Mouse (Mus musculus): ENCODE measurements at regions not wholly inside any gene's neighbourhood (a gene's known extent, or its start where the extent isn't known, plus 50 kb on each side); places are given as distances from the start of the nearest gene placed in this dataset.
"Not testable (repeated sequence)": the region's sequence is repeated elsewhere in the genome, so short reads cannot be mapped to it uniquely, and the experiment has no call there.

DNA sequence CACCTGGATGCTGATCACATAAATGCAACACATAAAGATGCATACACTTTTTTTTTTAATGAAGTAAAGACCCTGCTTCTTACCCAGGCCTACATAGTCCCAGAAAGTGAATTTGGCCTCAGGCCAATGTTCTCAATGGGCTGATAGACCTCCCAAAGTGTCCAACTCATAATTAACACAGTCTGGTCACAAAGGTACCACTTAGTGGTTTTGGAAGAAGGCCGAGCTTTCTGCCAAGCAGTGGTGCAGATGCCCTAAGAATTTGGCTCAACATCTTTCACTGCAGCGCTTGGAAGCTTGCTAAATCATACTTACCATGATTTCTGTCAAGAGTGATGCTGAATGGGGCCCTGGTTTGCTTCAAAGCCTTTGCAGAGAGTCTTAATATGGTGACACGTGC is 706.4 kb upstream of the Rag2 start:
- no peak for ATAC-seq (ENCODE audit: low TSS enrichment)

DNA sequence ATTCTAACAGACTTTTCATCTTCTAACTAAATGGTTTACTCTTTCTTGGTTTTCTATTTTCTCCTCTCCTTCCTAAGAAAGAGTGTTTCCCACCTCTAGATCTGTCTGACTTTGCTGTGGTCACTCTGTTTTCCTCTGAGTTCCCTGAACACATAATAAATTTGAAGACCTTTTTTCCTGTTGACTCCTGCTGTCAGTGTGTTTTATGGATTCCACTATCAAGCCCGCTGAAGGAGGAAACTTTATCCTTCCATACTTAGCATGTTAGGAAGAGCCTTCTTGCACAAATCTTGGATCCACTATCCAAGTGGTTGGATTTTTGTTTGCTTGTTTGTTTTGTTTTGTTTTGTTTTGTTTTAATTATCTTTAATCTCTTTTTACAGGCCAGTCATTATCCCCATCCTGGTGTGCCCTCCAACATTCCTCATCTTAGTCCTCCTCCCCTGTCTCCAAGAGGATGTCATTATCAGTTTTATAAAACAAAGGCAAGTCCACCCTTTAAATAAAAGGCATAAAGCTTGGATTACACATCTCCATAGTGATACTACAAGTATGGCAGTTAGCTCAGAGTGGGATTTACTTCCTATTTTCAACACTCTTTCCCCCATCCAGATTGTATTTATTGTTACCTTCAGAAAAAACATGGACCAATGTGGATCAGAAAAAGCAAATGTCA is 704.8 kb upstream of the Rag2 start:
- ATAC-seq (ENCODE audit: low TSS enrichment), result no peak

DNA sequence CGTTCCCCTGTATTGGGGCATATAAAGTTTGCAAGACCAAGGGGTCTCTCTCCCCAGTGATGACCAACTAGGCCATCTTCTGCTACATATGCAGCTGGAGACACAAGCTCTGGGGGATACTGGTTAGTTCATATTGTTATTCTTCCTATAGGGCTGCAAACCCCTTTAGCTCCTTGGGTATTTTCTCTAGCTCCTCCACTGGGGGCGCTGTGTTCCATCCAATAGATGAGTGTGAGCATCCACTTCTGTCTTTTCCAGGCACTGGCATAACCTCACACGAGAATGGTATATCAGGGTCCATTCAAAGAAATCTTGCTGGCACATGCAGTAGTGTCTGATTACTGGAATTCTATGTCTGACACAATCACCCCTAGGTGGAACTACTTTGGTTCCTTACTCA is 675.9 kb upstream of the Rag2 start:
- not testable (repeated sequence) for ATAC-seq (ENCODE audit: low TSS enrichment)

DNA sequence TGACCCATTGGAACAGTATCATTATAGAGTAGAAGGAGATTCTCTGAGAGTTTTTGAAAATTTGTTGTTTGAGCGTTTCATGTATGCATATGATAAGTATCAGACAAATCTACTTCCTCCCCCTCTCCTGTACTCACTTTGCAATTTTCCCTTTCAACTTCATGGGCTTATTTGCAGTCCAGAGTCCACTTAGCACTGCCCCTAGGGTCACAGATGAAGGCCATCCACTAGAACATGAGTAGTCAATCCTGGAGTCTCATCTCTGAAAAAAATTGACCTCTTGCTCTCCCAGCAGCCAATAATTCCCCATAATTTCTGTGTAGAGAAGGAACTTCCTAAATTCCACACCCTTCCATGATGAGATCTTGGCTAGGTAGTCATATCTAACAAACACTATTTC is 665.1 kb upstream of the Rag2 start:
- no peak for ATAC-seq (ENCODE audit: low TSS enrichment)

DNA sequence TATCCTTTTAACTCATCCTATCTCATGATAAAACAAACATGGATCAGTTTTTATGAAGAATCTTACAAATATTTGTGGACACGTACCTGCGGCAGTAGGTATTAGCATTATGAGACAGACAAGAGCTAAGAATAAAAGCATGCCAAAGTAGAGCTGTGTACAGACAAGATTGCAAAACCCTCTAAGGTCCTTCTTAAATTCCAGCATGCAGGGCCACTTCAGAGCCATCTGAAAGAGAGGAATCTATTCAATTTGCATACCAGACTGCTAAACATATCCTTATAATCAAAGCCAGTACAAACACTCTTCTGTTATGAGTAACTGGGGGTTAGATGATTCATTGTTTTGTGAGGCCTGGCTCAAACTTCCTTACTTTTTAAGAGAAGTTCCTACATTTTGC is 659.9 kb upstream of the Rag2 start:
- ATAC-seq (ENCODE audit: low TSS enrichment), result no peak

DNA sequence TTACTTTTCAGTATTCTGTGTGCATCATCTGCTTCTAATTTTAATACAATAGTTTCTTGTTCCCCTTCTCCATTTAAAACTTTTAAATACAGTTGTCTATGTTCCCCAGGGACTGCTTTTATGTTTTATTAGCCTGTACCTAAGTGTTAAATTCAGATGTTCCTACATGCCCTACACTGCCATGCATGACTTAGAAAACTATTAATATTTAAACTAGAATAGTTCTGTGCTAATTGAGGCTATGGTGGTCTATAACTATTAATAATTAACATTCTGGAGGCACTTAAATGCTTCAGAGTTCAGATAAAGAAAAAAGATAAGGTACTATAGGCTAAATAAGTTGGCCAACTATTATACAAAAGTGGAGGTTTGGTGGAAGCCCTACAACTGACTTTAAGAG is 647.3 kb upstream of the Rag2 start:
- no peak for ATAC-seq (ENCODE audit: low TSS enrichment)

DNA sequence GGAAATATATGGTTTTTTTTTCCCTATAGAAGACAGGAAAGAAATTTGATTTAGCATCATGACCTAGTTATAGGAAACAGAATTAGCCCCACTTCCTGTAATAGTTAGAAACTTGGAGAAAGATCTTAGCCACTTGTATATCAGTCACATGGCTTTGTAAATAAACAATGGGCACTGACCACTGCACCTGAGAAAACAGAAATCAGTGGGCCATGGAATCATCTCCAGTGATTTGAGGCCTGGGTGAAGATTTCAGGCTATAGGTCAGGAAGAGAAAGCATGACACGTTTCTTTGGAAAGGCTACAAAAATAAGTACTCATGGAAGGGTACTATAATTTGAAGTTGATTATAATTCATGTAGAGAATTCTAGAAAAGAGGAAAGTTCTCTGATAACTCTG is 642.2 kb upstream of the Rag2 start:
- no peak for ATAC-seq (ENCODE audit: low TSS enrichment)

DNA sequence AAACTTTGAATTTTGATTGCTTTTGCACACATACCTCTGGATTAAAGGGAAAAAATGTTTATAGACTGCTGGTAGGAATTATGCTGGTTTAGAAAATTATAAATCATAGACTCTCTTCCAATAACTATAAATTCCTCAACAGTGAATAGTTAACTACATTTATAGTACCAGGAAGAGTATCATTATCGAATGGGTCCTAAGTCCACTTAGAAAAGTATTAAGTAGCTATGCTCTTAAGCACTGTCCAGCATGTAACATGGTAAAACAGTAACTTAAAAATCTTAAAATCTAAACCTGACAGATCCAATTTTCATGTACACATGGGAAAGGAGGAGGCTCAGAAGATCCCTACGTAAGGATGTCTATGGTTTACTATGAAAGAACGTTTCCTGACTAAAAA is 609.2 kb upstream of the Rag2 start:
- no peak for ATAC-seq (ENCODE audit: low TSS enrichment)

DNA sequence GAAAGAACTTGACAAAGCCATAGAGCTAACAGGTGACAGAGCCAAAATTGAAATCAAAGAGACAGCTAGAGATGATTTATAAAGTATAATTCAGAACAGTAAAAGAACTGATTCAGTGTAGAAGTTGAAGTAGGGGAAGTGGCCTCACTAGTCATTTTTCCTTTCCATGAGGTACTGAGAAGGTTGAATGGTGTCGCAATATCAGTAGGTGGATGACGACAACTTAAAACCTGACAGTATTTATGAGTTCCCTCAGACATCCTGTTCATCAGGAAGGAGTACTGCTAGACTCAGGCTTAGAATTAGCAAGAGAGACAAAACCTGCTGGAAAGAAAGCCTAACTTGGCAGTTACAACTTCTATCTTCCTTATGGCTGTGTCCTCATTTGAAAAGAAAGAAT is 605.1 kb upstream of the Rag2 start:
- ATAC-seq (ENCODE audit: low TSS enrichment), result peak; percentile 57; the same call in 1 of the 2 replicates

DNA sequence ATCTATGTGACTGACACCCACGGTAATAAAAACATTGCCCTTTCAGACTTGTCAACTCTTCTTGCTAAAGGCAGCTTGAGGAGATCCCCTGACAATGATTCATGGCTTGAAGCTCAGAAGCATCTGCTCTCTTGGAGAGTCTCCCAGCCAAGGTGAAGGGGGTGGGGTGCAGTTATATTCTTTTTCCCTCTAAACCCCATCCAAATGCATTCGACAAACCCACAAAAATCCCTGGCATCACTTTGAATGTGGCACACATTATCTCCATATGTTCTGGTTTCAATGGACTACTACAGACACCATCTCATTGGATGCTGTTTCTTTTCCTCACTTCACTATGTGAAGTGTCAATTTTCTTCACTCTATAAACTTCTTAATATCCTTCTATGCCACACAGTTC is 603.0 kb upstream of the Rag2 start:
- ATAC-seq (ENCODE audit: low TSS enrichment), result peak; percentile 84

DNA sequence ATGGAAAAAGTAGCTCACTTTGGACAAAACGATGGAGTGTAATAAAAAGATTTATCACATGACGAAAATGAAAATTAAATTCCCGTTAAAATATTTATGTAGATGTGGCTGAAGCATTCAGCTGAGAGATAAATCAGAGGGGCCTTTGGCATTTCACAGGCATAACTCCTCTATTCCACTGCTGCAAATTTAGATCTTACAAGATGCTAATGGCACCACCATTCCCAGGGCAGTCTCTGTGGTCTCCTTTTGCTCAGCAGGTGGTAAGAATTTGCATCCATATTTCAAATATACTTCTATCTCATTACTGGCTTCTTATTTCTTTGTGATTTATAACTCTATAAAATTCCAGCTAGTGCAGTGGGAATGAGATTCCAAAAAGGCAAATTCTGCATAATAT is 581.5 kb upstream of the Rag2 start:
- ATAC-seq (ENCODE audit: low TSS enrichment), result no peak

DNA sequence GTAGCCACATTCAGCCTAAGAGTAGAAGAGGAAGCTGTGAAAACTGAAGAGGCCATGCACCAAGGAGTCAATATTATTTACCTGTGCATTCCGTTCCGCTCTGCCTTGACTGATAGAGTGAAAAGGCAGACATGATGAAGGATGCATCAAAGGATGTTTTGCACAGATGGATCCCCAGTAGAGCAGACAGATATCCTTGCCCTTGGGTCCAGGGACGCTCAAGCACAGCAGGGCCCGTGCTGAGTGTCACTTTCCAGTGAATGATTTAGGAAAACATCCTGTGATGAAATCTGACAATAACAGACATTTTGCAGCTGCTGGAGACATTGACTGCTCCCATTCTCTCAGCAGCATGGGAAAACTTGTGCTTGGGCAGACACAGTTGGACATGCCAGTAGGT is 561.6 kb upstream of the Rag2 start:
- ATAC-seq (ENCODE audit: low TSS enrichment), result no peak

DNA sequence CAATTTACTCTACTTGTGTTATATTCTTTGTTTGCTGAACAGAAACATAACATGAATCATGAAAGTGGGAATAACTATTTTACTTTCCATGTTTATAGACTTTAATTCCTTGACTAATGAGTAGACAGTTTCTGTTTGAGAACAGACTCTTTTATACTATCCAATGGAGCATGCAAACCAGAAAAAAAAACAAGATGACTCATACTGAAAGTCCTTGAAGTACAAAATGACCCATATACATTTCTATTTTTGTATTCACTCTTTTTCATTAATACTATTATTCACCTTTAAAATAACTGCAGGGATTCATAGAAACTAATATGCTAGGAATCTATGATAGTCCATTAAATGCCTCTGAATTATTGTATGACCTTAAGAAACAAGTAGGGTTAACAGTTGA is 549.5 kb upstream of the Rag2 start:
- no peak for ATAC-seq (ENCODE audit: low TSS enrichment)

DNA sequence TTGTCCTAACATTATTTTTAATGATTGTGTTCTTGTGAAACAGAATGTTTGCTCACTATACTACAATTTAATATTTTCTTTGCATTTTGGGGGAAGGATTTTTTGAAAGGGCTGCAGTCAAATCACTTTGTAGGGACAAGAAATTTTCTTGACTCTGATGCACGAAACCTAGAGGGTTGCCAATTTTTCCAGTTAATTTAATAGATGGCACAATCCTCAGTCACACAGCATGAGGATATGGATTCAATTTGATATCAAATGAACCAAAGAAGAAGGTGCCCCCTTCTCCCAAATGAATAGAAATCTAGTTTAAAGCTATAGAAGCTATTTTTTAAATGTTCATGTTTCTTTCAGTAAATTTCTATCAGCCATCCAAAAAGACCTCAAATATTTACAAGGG is 544.3 kb upstream of the Rag2 start:
- ATAC-seq (ENCODE audit: low TSS enrichment), result no peak

DNA sequence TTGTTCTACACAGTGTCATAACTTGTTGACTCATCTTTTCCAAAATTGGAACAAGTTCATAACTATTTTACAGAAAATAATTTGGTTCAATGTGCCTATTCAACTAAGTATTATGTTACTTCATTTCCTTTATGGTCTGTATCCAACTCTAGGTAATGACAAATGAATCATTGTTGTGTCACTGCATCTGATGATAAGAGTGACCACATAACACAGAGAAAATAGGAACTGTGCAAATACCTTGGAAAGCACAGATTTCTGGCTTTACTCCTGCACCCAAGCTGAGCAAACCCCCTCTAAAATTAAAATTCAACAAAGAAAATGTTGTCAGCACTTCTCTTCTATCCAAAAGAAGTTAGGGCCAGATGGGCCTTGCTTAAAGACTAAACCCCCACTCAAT is 540.7 kb upstream of the Rag2 start:
- ATAC-seq (ENCODE audit: low TSS enrichment), result no peak

DNA sequence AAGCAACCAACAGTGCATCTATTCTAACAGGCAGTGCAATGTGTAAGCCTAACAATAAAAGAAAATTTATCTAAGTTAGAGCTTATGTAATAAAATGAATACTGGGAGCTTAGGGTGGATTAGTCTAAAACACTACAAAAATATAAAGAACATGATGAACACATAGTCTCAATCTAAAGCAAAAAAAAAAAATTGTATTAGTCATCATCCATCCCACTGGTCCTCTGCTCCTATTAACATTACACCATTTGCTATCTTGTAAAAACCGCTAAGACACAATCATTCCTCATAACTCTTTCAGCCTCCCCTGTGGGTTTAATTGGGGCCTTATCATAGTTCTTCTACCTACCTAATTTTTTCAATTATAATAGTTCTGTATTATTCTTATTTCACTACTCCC is 539.9 kb upstream of the Rag2 start:
- ATAC-seq (ENCODE audit: low TSS enrichment), result peak; percentile 67; the same call in 1 of the 2 replicates

DNA sequence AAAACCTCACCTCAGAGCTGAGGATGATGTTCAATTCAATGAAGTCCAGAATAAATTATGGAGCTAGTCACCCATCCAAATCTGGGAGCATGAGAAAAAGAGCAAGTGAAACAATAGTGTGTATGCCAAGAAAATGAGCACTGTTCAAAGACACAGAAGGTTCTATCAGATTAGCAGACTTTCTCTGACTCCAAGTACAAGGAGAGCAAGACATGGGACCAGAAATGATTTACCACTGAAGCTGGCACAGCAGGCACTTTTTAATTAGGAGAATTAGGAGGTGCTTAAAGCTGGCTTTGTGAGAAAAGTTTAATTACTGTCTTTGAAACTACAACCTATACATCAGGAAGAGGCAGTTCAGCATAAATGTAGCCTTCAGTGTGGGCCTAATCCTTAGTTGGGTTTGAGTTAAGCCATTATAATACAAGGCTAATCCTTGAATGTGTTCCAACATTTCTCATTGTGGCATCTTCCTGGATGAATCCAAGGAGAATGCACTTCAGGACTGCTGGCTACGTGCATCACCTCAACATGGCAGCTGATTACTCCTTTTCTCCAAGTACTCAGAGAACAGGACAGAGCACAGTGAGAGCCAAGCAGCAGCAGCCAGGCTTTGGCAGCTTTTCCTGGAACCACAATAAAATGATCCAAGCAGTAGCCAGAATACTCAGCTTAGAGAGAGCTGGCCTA is 517.2 kb upstream of the Rag2 start:
- peak; percentile 80 for ATAC-seq (ENCODE audit: low TSS enrichment)

DNA sequence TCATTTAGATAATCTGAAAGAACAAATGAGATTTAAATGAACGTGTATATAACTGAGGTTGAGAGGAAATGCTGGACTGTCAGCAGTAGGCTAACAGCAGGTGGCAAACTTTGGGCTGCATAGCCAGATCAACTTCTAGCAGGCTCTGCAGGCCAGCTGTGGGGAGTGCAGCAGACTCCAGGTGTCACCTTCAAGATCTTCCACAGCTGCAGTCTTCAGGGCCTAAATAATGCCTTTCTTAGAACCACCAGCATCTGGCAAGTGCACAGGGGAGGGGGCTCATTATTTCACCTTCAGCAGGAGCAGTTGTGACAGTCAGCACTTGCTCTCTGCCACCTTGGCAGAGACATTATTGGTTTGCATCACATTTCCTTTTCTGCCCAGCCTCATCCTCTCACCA is 487.7 kb upstream of the Rag2 start:
- ATAC-seq (ENCODE audit: low TSS enrichment), result no peak

DNA sequence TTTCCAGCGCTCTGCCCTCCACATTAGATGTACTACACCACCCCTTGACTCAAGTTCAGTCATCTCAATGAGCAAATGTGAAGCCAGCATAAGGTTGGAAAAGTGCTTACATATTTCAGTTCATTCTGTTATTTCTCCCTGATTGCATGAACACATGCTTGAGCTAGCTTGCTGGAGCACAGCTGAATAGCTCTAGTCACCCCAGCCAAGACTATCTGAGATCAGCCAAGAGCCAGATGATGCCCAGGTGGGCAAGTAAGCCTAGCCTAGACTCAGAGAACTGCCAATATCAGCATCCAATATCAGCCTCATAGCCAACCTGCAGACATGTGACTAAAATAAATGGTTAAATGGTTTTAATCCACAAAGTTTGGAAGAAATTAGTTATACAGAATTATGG is 484.6 kb upstream of the Rag2 start:
- no peak for ATAC-seq (ENCODE audit: low TSS enrichment)

DNA sequence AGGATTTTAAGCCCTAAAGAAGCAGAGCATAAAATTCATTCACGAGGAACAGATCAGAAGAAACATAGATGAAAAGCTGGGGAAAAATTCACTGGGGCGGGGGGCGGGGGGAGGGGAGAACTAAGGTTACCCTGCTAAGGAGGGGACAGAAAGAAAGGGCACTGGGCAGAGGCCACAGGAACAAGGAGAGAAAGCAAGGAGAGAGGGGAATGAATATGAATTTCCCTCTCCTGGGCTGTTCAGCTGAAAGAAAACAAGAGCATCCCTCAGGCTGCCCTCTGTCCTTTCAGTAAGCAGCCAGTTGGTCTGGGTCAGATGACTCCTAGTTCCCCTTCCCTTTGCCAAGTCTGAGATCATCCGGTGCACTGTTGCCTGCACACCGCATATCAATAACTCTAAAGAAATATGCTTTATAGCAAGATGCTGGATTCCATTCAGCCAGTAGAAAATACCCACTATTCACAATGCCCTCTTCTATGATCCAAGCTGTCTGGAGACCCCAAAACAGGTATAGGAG is 467.7 kb upstream of the Rag2 start:
- ATAC-seq (ENCODE audit: low TSS enrichment), result no peak

DNA sequence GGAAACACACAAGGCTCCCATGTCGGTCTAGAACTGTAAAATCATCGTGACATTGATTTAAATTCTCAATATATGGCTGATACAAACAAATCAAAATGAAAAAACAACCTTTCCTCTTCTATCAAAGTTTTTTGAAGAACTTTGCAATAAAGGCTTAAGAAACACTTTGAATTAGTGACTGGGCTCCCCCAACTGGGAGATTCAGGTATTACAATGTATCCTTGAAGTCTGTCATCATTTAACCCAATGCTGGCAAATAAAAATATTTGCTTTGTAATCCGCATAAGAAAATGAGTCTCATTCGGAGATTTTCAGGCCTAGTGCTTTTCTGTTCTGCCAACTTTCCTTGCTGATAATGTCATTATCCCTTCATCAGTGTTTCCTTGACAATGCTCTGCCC is 465.2 kb upstream of the Rag2 start:
- ATAC-seq (ENCODE audit: low TSS enrichment), result peak; percentile 77

DNA sequence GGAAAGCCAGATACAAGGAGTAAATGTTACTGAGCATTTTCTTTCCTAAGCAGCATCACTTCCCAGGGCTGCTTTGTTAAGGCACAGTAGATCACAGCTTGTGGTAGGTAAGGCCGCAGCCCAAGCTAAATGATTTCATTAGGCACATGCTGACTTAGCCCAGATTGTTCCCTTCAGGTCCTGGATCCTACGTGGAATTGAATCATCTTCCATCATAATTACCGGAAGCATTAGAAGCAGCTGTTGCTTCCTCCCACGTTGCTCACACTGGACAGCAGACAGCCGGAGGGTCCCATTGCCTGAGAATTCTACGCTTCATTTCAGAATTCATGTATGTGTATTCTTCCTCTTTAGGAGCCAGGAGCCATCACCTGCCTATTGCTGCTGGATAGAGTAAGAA is 458.6 kb upstream of the Rag2 start:
- ATAC-seq (ENCODE audit: low TSS enrichment), result no peak

DNA sequence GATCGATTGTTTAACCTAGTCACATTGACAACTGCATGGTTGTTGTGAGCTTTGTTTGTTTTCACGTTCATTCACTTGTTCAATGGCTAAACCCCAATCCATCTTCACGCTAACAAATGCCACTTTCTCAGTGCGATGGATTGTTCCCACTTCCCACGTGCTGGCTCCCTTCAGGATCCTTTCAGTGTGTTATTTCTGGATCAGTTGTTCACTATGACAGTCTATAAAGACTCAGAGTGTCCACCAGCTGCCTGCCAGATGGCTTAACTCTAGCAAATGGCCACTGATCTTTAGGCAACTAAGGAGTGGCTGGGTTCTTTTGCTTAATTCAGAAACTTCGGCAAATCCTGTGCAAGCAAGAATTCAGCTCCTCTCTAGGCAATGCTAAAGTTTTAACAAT is 451.7 kb upstream of the Rag2 start:
- ATAC-seq (ENCODE audit: low TSS enrichment), result peak; percentile 91

DNA sequence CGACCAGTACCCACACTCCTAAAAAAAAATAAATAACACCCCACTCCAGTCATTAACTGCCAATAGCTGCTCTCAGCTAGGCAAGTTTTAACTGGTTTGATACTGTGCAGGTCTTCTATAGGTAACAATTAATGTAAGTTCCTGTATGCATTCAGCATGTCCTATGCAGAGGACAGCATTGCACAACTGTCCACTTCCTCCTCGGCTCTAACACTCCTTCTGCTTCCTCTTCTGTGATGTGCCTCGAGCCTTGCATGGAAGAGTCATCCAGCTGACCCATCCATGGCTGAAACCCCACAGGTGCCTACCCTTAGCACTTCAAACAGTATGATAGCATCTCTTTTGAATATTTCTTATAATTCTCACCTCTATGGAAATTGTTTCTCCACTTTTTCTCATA is 449.4 kb upstream of the Rag2 start:
- no peak for ATAC-seq (ENCODE audit: low TSS enrichment)
